8 mouse cellular contexts compared by ENCODE assay signal in the genomic region with DNA sequence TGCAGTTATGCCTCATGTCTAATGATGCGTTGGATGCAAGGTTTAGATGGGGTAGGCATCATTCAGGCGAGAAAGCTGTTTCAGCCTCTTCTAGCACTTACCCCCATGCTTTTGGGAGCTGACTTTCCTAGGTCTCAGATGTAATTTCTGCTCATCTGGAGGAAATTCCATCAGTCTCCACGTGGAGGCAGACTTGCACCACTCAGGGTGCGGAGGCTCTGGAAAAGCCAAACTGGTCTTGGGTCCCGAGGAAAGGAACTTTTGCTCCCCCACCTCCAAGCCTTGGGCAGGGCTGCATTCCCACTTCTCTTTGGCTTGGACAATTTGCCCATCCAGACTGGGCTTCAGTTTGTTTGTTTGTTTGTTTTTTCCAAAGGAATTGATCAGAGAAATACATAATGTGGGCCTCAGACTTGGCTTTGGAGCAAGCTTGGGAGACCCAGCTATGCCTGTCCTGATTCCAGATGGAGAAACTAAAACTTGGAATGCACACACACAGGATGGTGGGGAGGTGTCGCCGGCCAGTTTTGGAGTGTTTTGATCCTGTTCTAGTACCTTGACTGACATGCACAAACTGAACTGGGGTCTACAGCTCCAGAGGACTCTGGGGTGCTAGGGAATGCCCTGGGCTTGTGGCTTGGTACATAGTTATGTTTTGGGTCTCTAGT. TPM values are rescaled to one million over a fixed set of nuclear protein-coding genes. Genes with fewer than 3 reads are reported as not detected.
DNase-seq lines count a peak whose midpoint lies in the region; ATAC-seq and TF ChIP-seq lines count a peak whose summit lies in the region.

No protein-coding gene starts in this region.

- no peak overlapping the region for H3K4me2 ChIP-seq in limb, embryonic 13.5 days (replicated peaks)

- 0 out of 2 replicates have a peak, but pooled peaks cover 2% of the 10 kb centered on the region for H3K9me3 ChIP-seq in limb, embryonic 13.5 days

- peak; percentile 70 to 83 for DNase-seq in left cerebral cortex, adult 18-20 months (ENCODE audit: low spot score in 2 of 2)
- DNase-seq in left cerebral cortex, adult 11 months (ENCODE audit: low spot score) = no peak
- peak; percentile 81 for DNase-seq in adrenal gland, postnatal 14 days
- DNase-seq in induced T-regulatory cell, adult 2 months (ENCODE audit: low read depth) = peak; percentile 76
- DNase-seq in ovary, postnatal 10 days (ENCODE audit: low spot score) = peak; percentile 67
- peak; percentile 81 for DNase-seq in urinary bladder, postnatal 14 days (ENCODE audit: low spot score)

- H3K36me3 ChIP-seq in limb, embryonic 13.5 days = no peaks in the 10 kb centered on the region

- TF ChIP-seq CTCF in embryonic fibroblast, embryonic 13.5 days (IDR thresholded peaks at IDR 0.05; ENCODE audit: borderline replicate concordance, insufficient read depth, low read length) = peak; percentile 84

- H3K4me1 ChIP-seq in embryonic fibroblast, embryonic 13.5 days (ENCODE audit: control insufficient read depth, insufficient read depth, low read length) = no peaks in the 10 kb centered on the region
- H3K4me1 ChIP-seq in limb, embryonic 13.5 days = peaks cover 8% of the 10 kb centered on the region

- no peaks in the 10 kb centered on the region for H3K27me3 ChIP-seq in limb, embryonic 13.5 days

- peak; percentile 32; the same call in 1 of the 2 replicates for ATAC-seq in limb, embryonic 13.5 days (ENCODE audit: low FRiP score, low read depth)

- H3K9ac ChIP-seq in limb, embryonic 13.5 days = peak overlapping the region; percentile 43; the same call in 1 of the 2 replicates

- no peak overlapping the region for H3K27ac ChIP-seq in embryonic fibroblast, embryonic 13.5 days (ENCODE audit: insufficient read depth, low read length)
- H3K27ac ChIP-seq in limb, embryonic 13.5 days = no peak overlapping the region

- no peak overlapping the region for H3K4me3 ChIP-seq in embryonic fibroblast, embryonic 13.5 days (ENCODE audit: insufficient read depth, low read length)
- no peak overlapping the region for H3K4me3 ChIP-seq in limb, embryonic 13.5 days

- TF ChIP-seq POLR2A in embryonic fibroblast, embryonic 13.5 days (IDR thresholded peaks at IDR 0.05; ENCODE audit: low read depth, low read length) = no peak

- WGBS in limb, embryonic 13.5 days = 18% methylated on average over 7 of the region's 7 CpGs

RNA-seq across cellular contexts. Expression of a gene that starts 37.8 kb away (rescaled TPM):
- 10 to 100 TPM; 24.4 to 25.2 TPM for total RNA-seq in left cerebral cortex, adult 18-20 months (2021)
- 32.7 and 39.0 TPM in 2 replicates for total RNA-seq in adrenal gland, postnatal 14 days (2021)
- polyA plus RNA-seq in embryonic fibroblast, embryonic 13.5 days (2011; ENCODE audit: insufficient read length, low read depth, missing spikeins) = 36.5 and 39.9 TPM in 2 replicates
- 62.5 and 63.6 TPM in 2 replicates for polyA plus RNA-seq in limb, embryonic 13.5 days (2015; fragmentation: Nextera tagmentation; extraction: Ambion mirVana)

RNA-seq across cellular contexts. Expression of a gene that starts 45.3 kb away (rescaled TPM):
- total RNA-seq in left cerebral cortex, adult 18-20 months (2021) = 10 to 100 TPM; 53.2 to 53.5 TPM
- 79.8 and 92.0 TPM in 2 replicates for total RNA-seq in adrenal gland, postnatal 14 days (2021)
- 38.7 and 41.4 TPM in 2 replicates for polyA plus RNA-seq in embryonic fibroblast, embryonic 13.5 days (2011; ENCODE audit: insufficient read length, low read depth, missing spikeins)
- polyA plus RNA-seq in limb, embryonic 13.5 days (2015; fragmentation: Nextera tagmentation; extraction: Ambion mirVana) = 141 and 169 TPM in 2 replicates
